Mouse (Mus musculus) olfactory bulb, adult 2 months (tissue): ENCODE data around the gene Pts.

ENCODE experiments used
- CTCF ChIP-seq: fragments of 200-500 bp; IDR thresholded peaks from 2 replicates; pipeline ENCODE4 v1.5.1; 2012; ENCODE audit warnings: low read depth, mild to moderate bottlenecking, low read length, moderate library complexity; ENCODE audit not compliant: insufficient read depth
- POLR2A ChIP-seq: fragments of 200-500 bp; IDR thresholded peaks from 2 replicates; pipeline ENCODE4 v1.6.1; 2012; ENCODE audit warnings: mild to moderate bottlenecking, low read depth, low read length, moderate library complexity; ENCODE audit not compliant: insufficient read depth

- no peak for TF ChIP-seq POLR2A
- no peak for TF ChIP-seq CTCF
Measured at GRCm38 (mm10) chr9:50477270-50477669, 51.3 kb downstream of the Pts start.
